Mouse (Mus musculus) heart, adult 8-10 months (tissue): ENCODE measurements at regions not wholly inside any gene's neighbourhood (a gene's known extent, or its start where the extent isn't known, plus 50 kb on each side); places are given as distances from the start of the nearest gene placed in this dataset.

Source experiments
- DNase-seq: peaks from one replicate; pipeline ENCODE4 v3.0.0; 2022; ENCODE audit warnings: low spot score

DNA sequence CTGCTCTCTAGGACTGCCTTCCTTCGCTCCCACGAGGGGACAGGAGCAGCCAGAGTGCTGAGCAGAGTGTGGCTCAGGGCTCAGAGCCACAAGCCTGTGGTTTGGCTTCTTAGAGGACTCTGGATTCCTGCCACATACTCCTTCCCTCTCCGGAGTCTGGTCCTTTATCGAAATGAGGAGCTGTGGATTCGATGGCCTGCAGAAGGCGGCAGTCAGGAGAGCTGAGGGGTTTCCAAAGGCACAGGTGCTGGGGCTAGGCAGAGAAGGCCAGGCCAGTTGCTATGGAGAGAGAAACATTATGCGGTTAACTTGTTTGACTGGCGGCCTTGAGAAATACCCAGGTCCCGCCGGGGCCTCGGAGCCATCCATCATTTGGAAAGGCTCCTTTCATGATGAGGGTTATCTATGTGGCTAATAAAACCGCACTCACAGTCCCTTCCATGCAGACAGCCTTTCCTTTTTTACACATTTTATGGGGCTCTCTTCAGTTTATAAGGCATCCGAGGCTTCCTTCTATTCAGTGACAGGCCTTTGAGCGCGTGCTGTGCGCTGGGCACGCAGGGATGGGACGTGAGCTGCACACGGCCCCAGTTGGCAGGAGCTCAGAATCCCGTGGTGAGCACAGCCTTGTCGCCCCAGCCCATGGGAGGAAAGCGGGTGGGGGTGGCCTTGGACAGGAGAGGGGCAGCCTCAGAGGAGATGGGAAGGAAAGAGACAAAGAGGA, 61.2 kb upstream of the Gjb5 start:
- DNase-seq, result no peak

DNA sequence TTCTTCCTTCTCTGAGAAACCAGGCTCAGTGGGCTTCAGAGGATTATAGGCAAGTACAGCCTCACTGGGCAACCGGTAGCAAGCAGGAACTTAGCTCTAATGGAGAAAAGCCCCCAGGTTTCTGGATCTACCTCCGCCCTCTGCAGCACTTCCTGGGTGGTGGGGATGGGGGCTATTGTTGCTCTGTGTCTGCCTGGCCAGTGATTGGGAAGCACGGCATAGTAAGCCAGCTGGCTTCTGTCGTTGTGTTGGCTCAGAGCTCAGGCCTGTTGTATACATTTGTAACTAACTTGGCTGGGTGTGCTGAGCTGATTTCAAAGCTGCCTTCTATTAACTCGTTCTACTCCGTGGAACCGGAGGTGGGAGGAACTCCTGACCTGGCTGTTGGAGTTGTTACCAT, 58.9 kb upstream of the Gjb5 start:
- no peak for DNase-seq

DNA sequence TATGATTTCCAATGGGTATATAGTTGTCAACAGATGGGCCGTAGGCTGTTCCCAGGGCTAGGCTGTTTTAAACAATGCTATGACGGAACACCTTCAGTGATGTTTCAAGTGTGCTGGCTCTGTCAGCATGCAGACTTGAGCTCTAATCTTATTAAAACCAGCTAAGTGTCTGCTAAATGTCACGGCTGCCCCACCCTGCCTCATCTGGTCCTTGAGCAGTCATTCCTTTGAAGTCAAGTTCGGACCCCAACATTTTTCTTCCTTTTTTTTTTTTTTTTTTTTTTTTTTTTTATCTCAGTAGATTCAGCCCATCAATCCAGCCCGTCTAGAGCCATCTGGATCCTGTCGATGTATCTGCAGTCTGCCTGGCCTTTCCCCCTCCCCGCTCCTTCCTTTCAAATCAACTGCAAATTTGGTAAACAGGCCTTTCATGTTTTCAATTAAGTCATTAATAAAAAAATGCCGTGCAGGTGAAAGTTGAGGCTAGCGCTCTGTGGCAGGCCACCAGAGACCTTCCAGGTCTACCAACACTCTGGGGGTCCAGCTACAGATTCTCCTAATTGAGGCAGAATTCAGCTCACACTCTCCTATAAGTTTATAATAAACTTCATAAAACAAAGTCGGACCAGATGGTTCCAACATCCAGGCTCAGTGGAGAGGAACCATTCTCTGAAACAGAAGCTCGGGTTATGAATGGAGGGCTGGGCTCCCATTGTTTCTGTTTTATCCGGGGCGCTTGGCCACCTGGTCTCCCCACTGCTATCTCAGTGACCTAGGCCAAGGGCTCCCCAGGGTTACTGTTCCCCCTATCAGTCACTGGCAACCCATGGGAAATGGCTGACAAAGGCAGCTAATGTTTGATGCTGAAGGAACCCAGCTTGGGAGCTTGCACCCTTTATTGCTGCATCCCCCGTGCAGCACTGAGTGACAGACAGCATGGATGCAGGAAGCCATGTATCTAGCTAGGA, 56.3 kb upstream of the Gjb5 start:
- DNase-seq, result no peak
